Mouse (Mus musculus) kidney, postnatal 0 days (tissue): ENCODE results near the gene Pou1f1. TPM values are rescaled to one million over a fixed set of nuclear protein-coding genes. Genes with fewer than 3 reads are reported as not detected.

ENCODE experiments used
- ATAC-seq: fragments of 200-750 bp; cut with Nextera tagmentation; replicated peaks from 2 replicates; pipeline ENCODE4 v1.8.0; 2017; ENCODE audit warnings: low read depth, moderate number of reproducible peaks, moderate TSS enrichment, moderate library complexity; ENCODE audit not compliant: low FRiP score
- DNase-seq: peaks from one replicate; pipeline ENCODE4 v3.0.0-alpha.2; 2016; ENCODE audit warnings: low spot score
- H3K27ac ChIP-seq: fragments of 300-500 bp; sonication (generic); 2 replicates; pipeline ENCODE4 v1.5.1; 2014; ENCODE audit warnings: mild to moderate bottlenecking
- H3K27me3 ChIP-seq: fragments of 300-500 bp; sonication (generic); 2 replicates; pipeline ENCODE4 v1.6.1; 2014; ENCODE audit warnings: low read length, mixed read lengths; ENCODE audit not compliant: insufficient read depth
- H3K36me3 ChIP-seq: fragments of 300-500 bp; sonication (generic); 2 replicates; pipeline ENCODE4 v1.6.1; 2014; ENCODE audit warnings: low read length, mixed read lengths; ENCODE audit not compliant: insufficient read depth
- H3K4me1 ChIP-seq: fragments of 300-500 bp; sonication (generic); replicated peaks from 2 replicates; pipeline ENCODE4 v1.6.1; 2014; ENCODE audit warnings: antibody characterized with exemption, low read length, mixed read lengths; ENCODE audit not compliant: insufficient read depth
- H3K4me2 ChIP-seq: fragments of 300-500 bp; sonication (generic); 2 replicates; pipeline ENCODE4 v1.6.1; 2014; ENCODE audit warnings: mild to moderate bottlenecking, low read length, moderate library complexity, mixed read lengths
- H3K4me3 ChIP-seq: fragments of 300-500 bp; sonication (generic); replicated peaks from 2 replicates; pipeline ENCODE4 v1.5.1; 2014; ENCODE audit warnings: low read depth, low read length
- H3K9ac ChIP-seq: fragments of 300-500 bp; sonication (generic); 2 replicates; pipeline ENCODE4 v1.6.1; 2014; ENCODE audit warnings: low read depth, low read length
- H3K9me3 ChIP-seq: fragments of 300-500 bp; sonication (generic); replicated peaks from 2 replicates; pipeline ENCODE4 v1.6.1; 2016; ENCODE audit warnings: low read length, inconsistent platforms, mixed read lengths
- CTCF ChIP-seq: IDR thresholded peaks from 2 replicates; pipeline ENCODE4 v1.5.1; 2016; ENCODE audit warnings: antibody characterized with exemption, low read depth, mild to moderate bottlenecking, moderate library complexity
- WGBS: fragments of 180-500 bp; shearing (Covaris S2); extraction: QIAGEN DNeasy Blood & Tissue Kit; methylation state at CpG from one replicate; pipeline ENCODE4 v1.1.7; 2014; 5-methylcytosine and 5-hydroxymethylcytosine counted together
- polyA plus RNA-seq: library from polyadenylated mRNA; unstranded; fragments of >200 nt; fragmentation: Nextera tagmentation; extraction: Ambion mirVana; gene quantifications from 2 replicates; pipeline ENCODE4 v1.2.1, GENCODE M21; 2015

Pou1f1 gene
- polyA plus RNA-seq, 1 experiment from 2014 or later, result 0.05 TPM

DNA sequence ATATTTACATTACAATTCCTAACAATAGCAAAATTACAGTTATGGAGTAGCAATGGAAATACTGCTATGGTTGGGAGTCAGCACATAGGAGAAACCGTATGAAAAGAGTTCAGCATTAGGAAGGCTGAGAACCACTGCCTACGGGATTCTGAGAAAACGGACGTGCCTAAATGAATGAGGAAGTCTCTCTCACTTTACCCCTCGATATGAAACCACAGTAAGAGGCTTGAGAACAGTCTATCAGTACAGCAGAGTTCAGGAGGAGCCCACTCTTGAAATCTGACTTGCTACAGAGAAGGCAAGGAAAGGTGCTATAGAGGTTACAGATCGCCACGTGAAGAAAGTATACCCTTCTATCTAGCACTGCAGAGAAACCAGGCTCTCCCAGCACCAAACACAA lies 28.6 kb downstream of the Pou1f1 start:
- no peak overlapping the region for H3K4me2 ChIP-seq
- H3K4me3 ChIP-seq, result no peak overlapping the region
- H3K4me1 ChIP-seq, result no peaks in the 10 kb centered on the region
- no peak overlapping the region for H3K27ac ChIP-seq
- no peak overlapping the region for H3K9ac ChIP-seq
- H3K36me3 ChIP-seq, result peaks cover 5% of the 10 kb centered on the region; the same call in 1 of the 2 replicates
- no peaks in the 10 kb centered on the region for H3K9me3 ChIP-seq
- DNase-seq, result no peak
- TF ChIP-seq CTCF, result no peak
- H3K27me3 ChIP-seq, result no peaks in the 10 kb centered on the region
- ATAC-seq, result no peak
- WGBS, result 84% methylated on average over 7 of the region's 7 CpGs

DNA sequence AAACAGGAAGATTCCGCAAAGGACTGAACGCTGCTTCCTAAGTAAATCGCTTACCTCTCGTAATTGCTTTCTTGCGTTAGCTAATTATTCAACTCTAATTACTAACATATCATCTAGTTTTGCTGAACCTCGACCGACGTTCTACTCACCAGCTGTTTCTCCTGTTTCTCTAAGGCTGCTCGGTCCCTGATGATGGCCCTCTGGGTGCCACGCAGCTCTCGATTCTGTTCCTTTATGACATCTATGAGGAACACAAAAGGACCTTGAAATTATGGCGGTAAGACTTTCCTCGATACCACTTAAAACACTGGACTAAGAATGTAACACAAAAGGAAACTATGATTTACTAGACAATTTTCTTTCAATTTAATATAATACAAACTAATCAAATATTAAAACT lies 30.5 kb downstream of the Pou1f1 start:
- WGBS, result 83% methylated on average over 13 of the region's 13 CpGs
- Histone ChIP-seq H3K36me3 (no peaks in the 10 kb centered on the region), H3K27ac (no peak overlapping the region), H3K9me3 (no peaks in the 10 kb centered on the region), H3K4me1 (no peaks in the 10 kb centered on the region), H3K4me2 (no peak overlapping the region), H3K27me3 (no peaks in the 10 kb centered on the region), H3K4me3 (no peak overlapping the region), H3K9ac (no peak overlapping the region)
- ATAC-seq (no peak), DNase-seq (no peak)
- no peak for TF ChIP-seq CTCF

DNA sequence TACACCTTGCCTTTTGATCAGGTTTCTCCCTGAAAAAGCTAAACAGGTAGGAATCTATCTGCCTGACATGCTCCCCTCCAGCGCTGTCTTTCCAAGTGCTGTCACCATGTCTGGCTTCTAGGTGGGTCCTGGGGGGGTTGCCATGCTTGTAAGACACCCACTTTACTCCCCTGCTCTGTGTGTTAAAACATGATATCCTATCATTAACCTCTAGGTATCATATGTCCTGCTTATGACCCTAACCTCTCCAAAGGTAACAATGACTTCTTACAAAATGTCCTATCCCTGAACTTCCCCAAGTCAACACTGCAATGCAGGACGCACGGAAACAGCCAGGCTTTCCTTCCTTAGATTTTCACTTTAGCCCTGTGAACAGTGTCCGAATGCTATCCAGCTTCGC lies 34.0 kb downstream of the Pou1f1 start:
- no peaks in the 10 kb centered on the region for H3K27me3 ChIP-seq
- H3K27ac ChIP-seq, result no peak overlapping the region
- H3K4me2 ChIP-seq, result no peak overlapping the region
- H3K36me3 ChIP-seq, result no peaks in the 10 kb centered on the region
- no peaks in the 10 kb centered on the region for H3K4me1 ChIP-seq
- H3K9ac ChIP-seq, result no peak overlapping the region
- no peak overlapping the region for H3K4me3 ChIP-seq
- ATAC-seq (no peak), DNase-seq (peak; percentile 27)
- TF ChIP-seq CTCF, result no peak
- H3K9me3 ChIP-seq, result no peaks in the 10 kb centered on the region
- 42% methylated on average over 5 of the region's 5 CpGs for WGBS

DNA sequence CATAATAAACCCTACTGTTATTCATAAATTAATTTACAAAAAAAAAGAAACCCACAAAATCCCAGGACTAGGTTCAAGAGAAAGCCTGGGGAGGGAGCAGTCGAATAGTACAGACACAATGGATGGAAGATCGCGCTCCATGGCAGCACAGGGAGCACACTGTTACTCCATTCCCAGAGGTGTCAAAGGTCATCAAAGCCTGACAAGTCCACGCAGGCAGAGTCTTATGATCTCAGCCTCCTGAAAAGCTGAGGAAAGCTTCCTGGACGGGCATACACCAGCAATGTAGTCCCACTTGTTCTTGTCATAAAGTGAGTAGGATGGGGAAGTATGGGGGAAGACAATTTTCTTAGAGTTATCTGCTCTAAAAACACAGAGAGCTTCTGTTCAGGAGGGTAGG lies 37.1 kb downstream of the Pou1f1 start:
- 70% methylated on average over 5 of the region's 5 CpGs for WGBS
- no peak for ATAC-seq

DNA sequence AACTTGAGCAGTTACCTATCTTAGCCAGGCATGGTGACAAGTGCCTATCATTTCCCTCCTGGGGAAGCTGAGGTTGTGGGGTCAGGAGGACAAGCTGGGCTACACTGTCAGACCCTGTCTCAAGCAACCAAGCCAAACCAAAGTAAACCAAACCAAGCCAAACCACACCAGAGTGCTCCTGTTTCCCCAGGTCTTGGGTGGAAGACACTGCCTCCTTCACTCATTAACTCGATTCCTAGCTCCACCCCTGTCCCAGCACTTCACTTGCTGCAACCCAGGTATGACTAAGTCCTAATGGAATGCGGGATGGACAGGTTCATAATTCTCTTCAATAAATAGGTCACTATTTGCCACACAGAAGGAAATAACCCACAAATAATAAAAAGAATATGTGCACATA lies 39.3 kb downstream of the Pou1f1 start:
- no peak overlapping the region for H3K4me3 ChIP-seq
- DNase-seq, result peak; percentile 40
- H3K36me3 ChIP-seq, result no peaks in the 10 kb centered on the region
- H3K9ac ChIP-seq, result no peak overlapping the region
- no peak for TF ChIP-seq CTCF
- WGBS, result 60% methylated on average over 2 of the region's 2 CpGs
- H3K27ac ChIP-seq, result peak overlapping the region; percentile 3; the same call in 1 of the 2 replicates
- no peak overlapping the region for H3K4me2 ChIP-seq
- peak; percentile 70 for ATAC-seq
- no peaks in the 10 kb centered on the region for H3K9me3 ChIP-seq
- H3K4me1 ChIP-seq, result 0 out of 2 replicates have a peak, but pooled peaks cover 4% of the 10 kb centered on the region
- H3K27me3 ChIP-seq, result no peaks in the 10 kb centered on the region

More for the DNA sequence above, 37.1 kb downstream of the Pou1f1 start:
- no peaks in the 10 kb centered on the region for H3K4me1 ChIP-seq
- H3K4me2 ChIP-seq, result no peak overlapping the region
- DNase-seq, result no peak
- H3K36me3 ChIP-seq, result no peaks in the 10 kb centered on the region
- no peak overlapping the region for H3K9ac ChIP-seq
- H3K9me3 ChIP-seq, result no peaks in the 10 kb centered on the region
- H3K27ac ChIP-seq, result no peak overlapping the region
- no peak for TF ChIP-seq CTCF
- no peak overlapping the region for H3K4me3 ChIP-seq
- no peaks in the 10 kb centered on the region for H3K27me3 ChIP-seq

DNA sequence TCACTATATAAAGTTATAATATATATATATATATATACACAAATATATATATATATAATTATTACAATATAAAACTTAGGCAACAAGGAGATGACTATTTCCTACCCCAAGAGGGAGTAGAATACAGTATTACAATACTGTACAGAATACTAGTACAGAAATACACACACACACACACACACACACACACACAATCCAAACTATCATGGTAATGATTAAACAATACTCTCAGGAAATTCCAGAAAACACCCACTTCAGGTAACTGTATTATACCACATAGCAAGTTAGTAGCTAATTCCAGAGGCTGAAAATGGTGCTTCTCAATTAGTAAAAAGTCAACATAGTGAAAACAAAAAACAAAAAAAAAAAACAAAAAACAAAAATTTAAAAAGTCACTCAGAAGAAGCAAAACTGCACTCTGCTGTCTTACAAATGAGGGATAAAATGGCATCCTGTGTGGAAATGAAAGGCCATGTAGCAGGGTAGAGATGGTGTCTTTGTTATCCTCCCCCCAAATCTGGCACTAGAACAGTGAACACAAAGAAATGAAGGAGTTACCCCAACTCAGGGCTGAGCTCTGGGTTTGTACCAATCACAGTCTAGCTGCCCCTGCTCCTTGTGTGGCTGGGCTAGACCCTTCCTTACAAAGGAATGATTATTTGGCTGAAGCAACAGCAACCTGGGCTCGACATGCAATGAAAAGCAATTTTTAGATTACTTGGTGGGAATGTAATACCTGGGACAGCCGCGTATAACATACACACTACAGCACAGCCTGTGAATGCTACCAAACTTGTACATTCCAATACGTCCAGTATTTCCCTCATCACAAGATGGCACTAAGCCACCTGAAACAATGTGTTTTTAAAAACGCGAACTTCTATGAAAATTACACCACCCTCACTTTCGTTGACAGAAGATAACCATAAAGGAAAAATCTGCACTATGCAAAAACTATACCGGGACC lies 41.0 kb downstream of the Pou1f1 start:
- Histone ChIP-seq H3K4me2 (peak overlapping the region; percentile 68), H3K4me1 (0 out of 2 replicates have a peak, but pooled peaks cover 4% of the 10 kb centered on the region), H3K9ac (peak overlapping the region; percentile 95), H3K4me3 (peak overlapping the region; percentile 90), H3K9me3 (no peaks in the 10 kb centered on the region), H3K36me3 (no peaks in the 10 kb centered on the region), H3K27ac (peak overlapping the region; percentile 86), H3K27me3 (no peaks in the 10 kb centered on the region)
- WGBS, result 6% methylated on average over 8 of the region's 8 CpGs
- ATAC-seq (no peak), DNase-seq (peak; percentile 32)
- TF ChIP-seq CTCF, result peak; percentile 25; the same call in 1 of the 2 replicates
